Mouse (Mus musculus): ENCODE results near the gene Ppp1r12b. TPM values are rescaled to one million over a fixed set of nuclear protein-coding genes. Genes with fewer than 3 reads are reported as not detected.

Gene Ppp1r12b
- total RNA-seq (2012; rRNA removed) (1.5 and 1.6 TPM in 2 replicates), total RNA-seq (2014; rRNA removed) (0.64 and 1.3 TPM in 2 replicates), polyA plus RNA-seq (2012; ENCODE audit: insufficient read length, low read depth) (1.4 and 1.8 TPM in 2 replicates)

GRCm38 (mm10) chr1:134955637-134956176, at the start of gene Ppp1r12b:
Gene Ppp1r12b (minus strand): TSS chr1:134955942.
- H3K4me1 ChIP-seq (ENCODE audit: control insufficient read depth in 1 of 2, insufficient read depth in 2 of 2): peaks cover 2 to 14% of the 10 kb centered on the region in 2 experiments
- H3K36me3 ChIP-seq (replicated peaks in 1 of 2; ENCODE audit: control insufficient read depth in 1 of 2, insufficient read depth in 1 of 2, low read length in 1 of 2): no peaks in the 10 kb centered on the region
- peak; percentile 71; the same call in 1 of the 2 replicates for TF ChIP-seq SIN3A (IDR thresholded peaks at IDR 0.05; ENCODE audit: low read length)
- TF ChIP-seq TBP (conservative IDR thresholded peaks at IDR 0.05; ENCODE audit: low read depth, low read length): peak; percentile 74; the same call in 1 of the 2 replicates
- 0 out of 2 replicates have a peak, but pooled peaks have one; percentile 25 for TF ChIP-seq ZNF384 (IDR thresholded peaks at IDR 0.05; ENCODE audit: low read depth, low read length)
- peak; percentile 64; the same call in 1 of the 2 replicates for TF ChIP-seq ELF1 (IDR thresholded peaks at IDR 0.05; ENCODE audit: low read depth, low read length)
- no peak for TF ChIP-seq JUN (IDR thresholded peaks at IDR 0.05; ENCODE audit: insufficient read depth, low read depth, low read length)
- TF ChIP-seq USF2 (conservative IDR thresholded peaks at IDR 0.05; ENCODE audit: low read depth, low read length): no peak
- TF ChIP-seq POLR2AphosphoS2 (IDR thresholded peaks at IDR 0.05; ENCODE audit: low read depth, low read length): no peak
- no peak; the same call in 1 of the 2 replicates for TF ChIP-seq GABPA (IDR thresholded peaks at IDR 0.05; ENCODE audit: insufficient replicate concordance, low read depth, low read length)
- 0 out of 2 replicates have a peak, but pooled peaks have one; percentile 39 for TF ChIP-seq IRF4 (IDR thresholded peaks at IDR 0.05; ENCODE audit: low read depth, low read length)
- TF ChIP-seq NRF1 (IDR thresholded peaks at IDR 0.05; ENCODE audit: low read depth, low read length): peak; percentile 90
- TF ChIP-seq MXI1 (IDR thresholded peaks at IDR 0.05; ENCODE audit: low read depth, low read length): peak; percentile 60; the same call in 1 of the 2 replicates
- peak; percentile 76 for TF ChIP-seq NELFE (IDR thresholded peaks at IDR 0.05; ENCODE audit: low read depth, low read length)
- peak; percentile 89; the same call in 1 of the 2 replicates for TF ChIP-seq KAT2A (IDR thresholded peaks at IDR 0.05; ENCODE audit: insufficient replicate concordance, low read length)
- TF ChIP-seq ZMIZ1 (IDR thresholded peaks at IDR 0.05; ENCODE audit: low read depth, low read length): peak; percentile 70
- peak; percentile 89 for TF ChIP-seq POLR2A (IDR thresholded peaks at IDR 0.05; ENCODE audit: low read depth, low read length)
- peak in 1 of 2 experiments; percentile 20; a peak in 1 of 4 replicates for TF ChIP-seq CTCF (conservative IDR thresholded peaks at IDR 0.05 in 1 of 2, IDR thresholded peaks at IDR 0.05 in 1 of 2; ENCODE audit: low read depth in 2 of 2, low read length in 2 of 2)
- 0 out of 2 replicates have a peak, but pooled peaks have one; percentile 53 for TF ChIP-seq MAX (IDR thresholded peaks at IDR 0.05; ENCODE audit: low read length)
- 0 out of 2 replicates have a peak, but pooled peaks have one; percentile 28 for TF ChIP-seq MYC (IDR thresholded peaks at IDR 0.05; ENCODE audit: low read depth, low read length)
- TF ChIP-seq TCF12 (IDR thresholded peaks at IDR 0.05; ENCODE audit: low read depth, low read length): peak; percentile 93
- peak; percentile 94 for TF ChIP-seq HCFC1 (IDR thresholded peaks at IDR 0.05; ENCODE audit: low read depth, low read length)
- peak; percentile 40; the same call in 1 of the 2 replicates for TF ChIP-seq MAZ (IDR thresholded peaks at IDR 0.05; ENCODE audit: low read depth, low read length)
- TF ChIP-seq JUND (conservative IDR thresholded peaks at IDR 0.05; ENCODE audit: low read depth, low read length): no peak
- peak; percentile 93 for DNase-seq (ENCODE audit: extremely low read depth)
- peak within 1 kb of the TSS; percentile 82 for H3K4me2 ChIP-seq (ENCODE audit: insufficient read depth, low read depth, poor library complexity, severe bottlenecking)
- H3K9me3 ChIP-seq (replicated peaks; ENCODE audit: low read length): peaks cover 3% of the 10 kb centered on the region
- no peak within 1 kb of the TSS for H3K27ac ChIP-seq (ENCODE audit: insufficient read depth, low read depth)
- in situ Hi-C loops (cut with MboI; ENCODE audit: low pct_ligation_motif_present, low pct_unique_long_range_greater_than_20kb, low sequenced_read_pairs) (no loop called here), dilution Hi-C loops (cut with MboI; ENCODE audit: extremely low pct_ligation_motif_present, extremely low pct_unique_long_range_greater_than_20kb, low sequenced_read_pairs) (no loop called here)
- H3K79me2 ChIP-seq (replicated peaks; ENCODE audit: control insufficient read depth, extremely low read depth, insufficient read depth, poor library complexity, severe bottlenecking): no peaks in the 10 kb centered on the region
- peaks cover 14% of the 10 kb centered on the region for H3K27me3 ChIP-seq (replicated peaks)
- peak within 1 kb of the TSS; percentile 76 to 80 (median 76) for H3K4me3 ChIP-seq (replicated peaks in 1 of 3; ENCODE audit: low read depth in 2 of 3, low read length in 2 of 3, poor library complexity in 1 of 3)
- peak within 1 kb of the TSS; percentile 51 for H3K9ac ChIP-seq (ENCODE audit: insufficient read depth, low read depth)

Data from CH12.LX (cell line).